Mouse (Mus musculus) spleen, postnatal 36 days (tissue): ENCODE measurements around the gene Higd1a.

Source experiments
- DNase-seq, 2 experiments: peaks; one replicate each; pipeline ENCODE4 v3.0.0; 2022; ENCODE audit warnings: low spot score in 2 of 2, mixed read lengths in 1 of 2

Higd1a gene

GRCm38 (mm10) chr9:121881301-121881700, 23.1 kb upstream of the Higd1a start:
- DNase-seq = peak in 1 of 2 experiments; percentile 47

- peak; percentile 71 to 78 for DNase-seq
These were observed 22.7 kb upstream of the Higd1a start for GRCm38 (mm10) chr9:121880840-121881239.

GRCm38 (mm10) chr9:121877052-121877740, 19.0 kb upstream of the Higd1a start:
- no peak for DNase-seq

GRCm38 (mm10) chr9:121873578-121873977, 15.4 kb upstream of the Higd1a start:
- DNase-seq = no peak

GRCm38 (mm10) chr9:121872062-121872683, 14.0 kb upstream of the Higd1a start:
- no peak for DNase-seq

GRCm38 (mm10) chr9:121869973-121870515, 11.9 kb upstream of the Higd1a start:
- no peak for DNase-seq

- DNase-seq = no peak
These were observed 11.3 kb upstream of the Higd1a start for GRCm38 (mm10) chr9:121869432-121869831.

GRCm38 (mm10) chr9:121868236-121868635, 10.1 kb upstream of the Higd1a start:
- DNase-seq = no peak

GRCm38 (mm10) chr9:121867632-121868031, 9.5 kb upstream of the Higd1a start:
- no peak for DNase-seq

- no peak for DNase-seq
These were observed 7.4 kb upstream of the Higd1a start for GRCm38 (mm10) chr9:121865425-121866008.

GRCm38 (mm10) chr9:121864837-121865236, 6.7 kb upstream of the Higd1a start:
- DNase-seq = no peak

- no peak for DNase-seq
These were observed 2.8 kb upstream of the Higd1a start for GRCm38 (mm10) chr9:121860921-121861320.

GRCm38 (mm10) chr9:121859345-121859744, 1.2 kb upstream of the Higd1a start:
- DNase-seq = no peak

- DNase-seq = peak; percentile 98
These were observed 549 bp downstream of the Higd1a start for GRCm38 (mm10) chr9:121857474-121858152.

- peak; percentile 33 to 43 for DNase-seq
These were observed 1.3 kb downstream of the Higd1a start for GRCm38 (mm10) chr9:121856649-121857416.

GRCm38 (mm10) chr9:121854246-121854645, 3.9 kb downstream of the Higd1a start:
- DNase-seq = no peak

- no peak for DNase-seq
These were observed 10.3 kb downstream of the Higd1a start for GRCm38 (mm10) chr9:121847842-121848241.

- DNase-seq = no peak
These were observed 11.0 kb downstream of the Higd1a start for GRCm38 (mm10) chr9:121847138-121847537.

- peak; percentile 12 to 29 for DNase-seq
These were observed 11.5 kb downstream of the Higd1a start for GRCm38 (mm10) chr9:121846526-121847118.

GRCm38 (mm10) chr9:121842914-121843313, 15.2 kb downstream of the Higd1a start:
- no peak for DNase-seq

- no peak for DNase-seq
These were observed 18.6 kb downstream of the Higd1a start for GRCm38 (mm10) chr9:121839622-121839965.
